Mouse (Mus musculus) hindbrain, embryonic 14.5 days (tissue): Measurements from ENCODE around the gene Crat. TPM values are rescaled to one million over a fixed set of nuclear protein-coding genes. Genes with fewer than 3 reads are reported as not detected.
A peak's percentile ranks its signal among the peaks of the same experiment; 100 is the strongest.

Source experiments
- ATAC-seq: fragments of 200-750 bp; cut with Nextera tagmentation; 2 replicates; pipeline ENCODE4 v1.8.0; 2017; ENCODE audit warnings: moderate number of reproducible peaks, mild to moderate bottlenecking, moderate TSS enrichment, moderate library complexity; ENCODE audit not compliant: low FRiP score
- DNase-seq: peaks from one replicate; pipeline ENCODE4 v3.0.0-alpha.2; 2015; ENCODE audit warnings: low spot score
- H3K27ac ChIP-seq: fragments of 300-500 bp; sonication (generic); 2 replicates; pipeline ENCODE4 v1.5.1; 2014; ENCODE audit warnings: mild to moderate bottlenecking, moderate library complexity
- H3K27me3 ChIP-seq: fragments of 300-500 bp; sonication (generic); 2 replicates; pipeline ENCODE4 v1.6.1; 2014; ENCODE audit warnings: mild to moderate bottlenecking, low read length, mixed read lengths; ENCODE audit not compliant: control insufficient read depth, insufficient read depth
- H3K36me3 ChIP-seq: fragments of 300-500 bp; sonication (generic); replicated peaks from 2 replicates; pipeline ENCODE4 v1.6.1; 2014; ENCODE audit not compliant: control insufficient read depth, insufficient read depth
- H3K4me1 ChIP-seq: fragments of 300-500 bp; sonication (generic); replicated peaks from 2 replicates; pipeline ENCODE4 v1.6.1; 2014; ENCODE audit warnings: antibody characterized with exemption, low read length, mixed read lengths; ENCODE audit not compliant: control insufficient read depth, insufficient read depth
- H3K4me2 ChIP-seq: fragments of 300-500 bp; sonication (generic); replicated peaks from 2 replicates; pipeline ENCODE4 v1.6.1; 2014; ENCODE audit warnings: mild to moderate bottlenecking, moderate library complexity
- H3K4me3 ChIP-seq: fragments of 300-500 bp; sonication (generic); replicated peaks from 2 replicates; pipeline ENCODE4 v1.5.1; 2014; ENCODE audit warnings: mild to moderate bottlenecking, low read length
- H3K9ac ChIP-seq: fragments of 300-500 bp; sonication (generic); 2 replicates; pipeline ENCODE4 v1.6.1; 2014
- H3K9me3 ChIP-seq: fragments of 300-500 bp; sonication (generic); 2 replicates; pipeline ENCODE4 v1.6.1; 2016; ENCODE audit warnings: low read length; ENCODE audit not compliant: control insufficient read depth
- WGBS: fragments of 180-500 bp; shearing (Covaris S2); extraction: QIAGEN DNeasy Blood & Tissue Kit; methylation state at CpG from one replicate; pipeline ENCODE4 v1.1.7; 2014; 5-methylcytosine and 5-hydroxymethylcytosine counted together
- polyA plus RNA-seq: library from polyadenylated mRNA; unstranded; fragments of >200 nt; fragmentation: Nextera tagmentation; extraction: Ambion mirVana; gene quantifications from 2 replicates; pipeline ENCODE4 v1.2.1, GENCODE M21; 2014

Gene Crat
- polyA plus RNA-seq, 1 experiment from 2014 or later: 30.3 TPM

DNA sequence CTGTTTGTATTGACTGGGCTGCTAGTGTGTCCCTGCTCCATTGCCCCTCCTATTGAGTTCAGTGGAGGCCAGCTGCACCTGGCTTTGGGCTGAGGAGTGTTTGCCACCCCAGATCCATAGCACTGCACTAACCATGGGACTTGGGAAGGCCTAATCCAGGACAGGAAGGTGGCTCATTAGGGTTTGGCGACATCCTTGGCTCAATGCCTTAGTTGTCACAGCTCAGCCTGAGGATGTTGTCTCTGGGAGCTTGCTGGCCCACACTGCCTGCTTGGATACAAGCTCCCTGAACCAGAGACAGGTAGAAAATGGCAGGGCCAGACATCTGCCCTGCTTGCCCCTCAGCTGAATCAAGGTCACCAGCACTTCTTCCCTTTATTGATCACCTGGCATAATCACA is 14.0 kb downstream of the Crat start:
- no peaks in the 10 kb centered on the region for H3K9me3 ChIP-seq
- H3K27ac ChIP-seq: no peak overlapping the region
- 73% methylated on average over 1 of the region's 1 CpGs for WGBS
- H3K4me3 ChIP-seq: no peak overlapping the region
- H3K36me3 ChIP-seq: peaks cover 80% of the 10 kb centered on the region
- H3K4me1 ChIP-seq: no peaks in the 10 kb centered on the region; the same call in 1 of the 2 replicates
- DNase-seq (no peak), ATAC-seq (no peak)
- no peak overlapping the region for H3K4me2 ChIP-seq
- H3K27me3 ChIP-seq: no peaks in the 10 kb centered on the region
- no peak overlapping the region for H3K9ac ChIP-seq

DNA sequence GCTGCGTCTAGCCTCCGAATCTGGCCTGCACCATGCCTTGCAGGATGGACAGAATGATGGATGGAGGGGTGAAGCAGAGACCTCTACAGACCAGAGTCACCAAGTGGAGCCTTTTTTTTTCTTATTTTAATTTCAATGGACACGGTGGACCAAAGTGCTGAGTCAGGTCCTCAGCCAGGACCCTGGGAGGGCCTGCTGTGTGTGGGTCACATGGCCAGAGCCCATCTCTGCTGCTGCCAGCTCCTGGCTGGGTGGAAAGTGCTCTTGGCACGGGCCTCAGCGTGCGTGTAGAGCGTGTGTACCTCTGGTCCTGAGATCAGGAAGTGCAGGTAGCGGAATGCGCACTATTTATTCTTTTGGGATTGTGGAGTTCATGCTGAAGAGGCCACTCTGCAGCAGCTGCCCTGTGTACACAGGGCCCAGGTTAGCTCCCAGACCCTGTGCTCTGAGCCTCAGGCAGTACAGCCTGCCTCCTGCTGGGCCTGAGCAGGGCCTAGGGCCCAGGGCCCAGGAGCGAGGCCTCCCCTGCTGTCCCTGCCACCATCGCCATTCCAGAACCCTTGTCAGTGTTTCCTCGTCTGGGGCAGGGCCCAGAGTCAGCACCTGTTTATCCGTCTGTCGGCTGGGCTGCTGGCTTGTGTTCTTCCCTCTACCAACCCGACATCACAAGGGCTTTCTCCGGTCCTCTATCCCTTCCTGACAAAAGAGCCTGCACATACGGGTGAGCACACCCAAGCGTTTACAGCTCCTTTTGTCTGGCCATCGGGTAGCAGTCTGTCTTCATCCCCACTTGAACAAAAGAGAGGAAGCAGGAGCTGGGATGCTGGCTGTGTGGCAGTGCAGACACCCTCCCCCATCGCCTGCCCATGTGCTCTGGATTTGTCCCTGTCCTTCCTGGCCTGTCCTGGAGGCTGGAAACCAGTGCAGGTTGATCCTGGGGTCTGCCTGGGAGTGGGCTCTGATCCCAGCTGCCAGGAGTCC is 16.1 kb downstream of the Crat start:
- no peak for DNase-seq
- Histone ChIP-seq H3K27ac (peak overlapping the region; percentile 78), H3K9me3 (no peaks in the 10 kb centered on the region), H3K27me3 (no peaks in the 10 kb centered on the region), H3K9ac (peak overlapping the region; percentile 45), H3K4me1 (no peaks in the 10 kb centered on the region; the same call in 1 of the 2 replicates), H3K4me3 (no peak overlapping the region), H3K36me3 (peaks cover 75% of the 10 kb centered on the region), H3K4me2 (no peak overlapping the region)
- WGBS: 17% methylated on average over 20 of the region's 20 CpGs
- ATAC-seq: peak; percentile 42

GRCm38 (mm10) chr2:30397986-30398512 is 17.6 kb downstream of the Crat start:
- Histone ChIP-seq H3K4me1 (peaks cover 11% of the 10 kb centered on the region), H3K4me3 (no peak overlapping the region), H3K4me2 (no peak overlapping the region), H3K27ac (no peak overlapping the region), H3K36me3 (peaks cover 66% of the 10 kb centered on the region), H3K9ac (no peak overlapping the region), H3K9me3 (no peaks in the 10 kb centered on the region), H3K27me3 (no peaks in the 10 kb centered on the region)
- ATAC-seq (no peak), DNase-seq (no peak)
- 78% methylated on average over 10 of the region's 10 CpGs for WGBS

GRCm38 (mm10) chr2:30396246-30396645 is 19.4 kb downstream of the Crat start:
- H3K27ac ChIP-seq: no peak overlapping the region
- no peak for ATAC-seq
- 92% methylated on average over 7 of the region's 7 CpGs for WGBS
- H3K27me3 ChIP-seq: no peaks in the 10 kb centered on the region
- H3K9me3 ChIP-seq: no peaks in the 10 kb centered on the region
- H3K4me2 ChIP-seq: no peak overlapping the region
- no peak overlapping the region for H3K9ac ChIP-seq
- H3K36me3 ChIP-seq: peaks cover 53% of the 10 kb centered on the region
- no peak overlapping the region for H3K4me3 ChIP-seq
- H3K4me1 ChIP-seq: peaks cover 12% of the 10 kb centered on the region
- DNase-seq: no peak

DNA sequence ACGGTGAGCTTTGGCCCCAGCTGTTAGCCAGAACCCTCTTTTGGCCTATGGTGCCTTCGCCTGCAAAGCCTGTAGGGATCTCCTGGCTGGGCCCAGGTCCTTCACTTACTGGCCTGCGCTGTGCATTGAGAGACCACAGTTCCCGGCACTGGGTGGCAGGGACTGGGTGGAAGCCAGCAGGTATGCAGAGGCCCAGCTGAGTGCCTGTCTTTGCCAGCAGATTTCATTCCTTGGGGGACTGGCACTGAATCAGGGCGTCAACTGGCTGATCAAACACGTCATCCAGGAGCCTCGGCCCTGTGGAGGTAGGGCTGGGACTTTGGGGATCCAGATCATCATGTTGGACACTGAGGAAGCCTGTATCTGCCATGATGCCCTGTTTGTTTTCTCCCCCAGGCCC is 19.9 kb downstream of the Crat start:
- H3K4me3 ChIP-seq: no peak overlapping the region
- H3K36me3 ChIP-seq: peaks cover 53% of the 10 kb centered on the region
- WGBS: 95% methylated on average over 7 of the region's 7 CpGs
- no peak overlapping the region for H3K9ac ChIP-seq
- no peak overlapping the region for H3K27ac ChIP-seq
- H3K9me3 ChIP-seq: no peaks in the 10 kb centered on the region
- ATAC-seq (no peak), DNase-seq (no peak)
- H3K4me1 ChIP-seq: peaks cover 12% of the 10 kb centered on the region
- no peaks in the 10 kb centered on the region for H3K27me3 ChIP-seq
- no peak overlapping the region for H3K4me2 ChIP-seq

- Histone ChIP-seq H3K9me3 (no peaks in the 10 kb centered on the region), H3K4me3 (peak overlapping the region; percentile 83)
- no peak for ATAC-seq
Observed at GRCm38 (mm10) chr2:30393370-30393656, 22.3 kb downstream of the Crat start.

DNA sequence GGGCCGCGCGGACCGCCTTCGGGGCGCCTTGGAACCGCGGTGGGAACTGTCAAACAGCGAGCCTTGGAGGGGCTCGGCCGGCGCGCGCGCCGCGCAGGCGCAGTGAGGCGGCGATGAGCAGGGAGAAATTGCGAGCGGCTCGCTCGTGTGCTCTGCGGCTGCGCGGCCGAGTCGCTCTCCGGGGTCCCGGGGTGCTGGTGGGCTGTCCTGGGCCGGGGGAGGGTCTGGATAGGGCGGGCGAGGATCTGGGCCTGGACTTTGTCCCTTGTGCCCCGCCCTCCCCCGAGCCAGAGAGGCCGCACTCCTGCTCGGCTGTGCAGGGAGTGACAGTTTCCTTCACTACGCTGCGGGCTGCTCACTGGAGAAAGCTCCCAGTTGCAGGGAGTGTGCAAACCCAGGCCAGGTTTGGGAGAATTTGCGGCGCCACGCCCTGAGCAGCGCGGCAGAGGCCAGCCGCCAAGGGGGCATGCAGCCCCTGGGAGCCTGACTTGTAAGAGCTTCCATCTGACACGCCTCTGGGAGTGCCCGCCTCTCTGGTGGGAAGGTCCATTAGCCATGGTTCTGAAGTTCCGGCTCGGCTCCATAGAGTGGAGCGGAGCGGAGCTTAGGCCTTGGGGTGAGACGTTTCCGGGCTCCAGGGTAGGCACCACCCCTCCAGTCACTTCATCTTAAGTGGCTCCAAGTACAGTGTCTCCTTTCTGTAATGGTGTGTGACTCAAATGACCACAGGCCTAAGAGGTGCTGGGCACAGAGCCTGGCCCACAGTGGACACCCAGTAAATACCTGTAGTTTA is 22.8 kb downstream of the Crat start:
- DNase-seq: peak; percentile 89
- peak; percentile 79 for ATAC-seq
- Histone ChIP-seq H3K4me3 (peak overlapping the region; percentile 83), H3K9me3 (no peaks in the 10 kb centered on the region), H3K9ac (peak overlapping the region; percentile 84), H3K36me3 (peaks cover 32% of the 10 kb centered on the region), H3K27me3 (no peaks in the 10 kb centered on the region), H3K4me2 (peak overlapping the region; percentile 76), H3K4me1 (peaks cover 12% of the 10 kb centered on the region), H3K27ac (peak overlapping the region; percentile 92)
- WGBS: under 1% methylated on average over 47 of the region's 54 CpGs

More at GRCm38 (mm10) chr2:30393370-30393656, 22.3 kb downstream of the Crat start:
- Histone ChIP-seq H3K9ac (peak overlapping the region; percentile 84), H3K4me2 (peak overlapping the region; percentile 76), H3K27ac (peak overlapping the region; percentile 92; the same call in 1 of the 2 replicates), H3K36me3 (peaks cover 38% of the 10 kb centered on the region), H3K27me3 (no peaks in the 10 kb centered on the region), H3K4me1 (peaks cover 12% of the 10 kb centered on the region)
- no peak for DNase-seq
- WGBS: 83% methylated on average over 1 of the region's 1 CpGs

DNA sequence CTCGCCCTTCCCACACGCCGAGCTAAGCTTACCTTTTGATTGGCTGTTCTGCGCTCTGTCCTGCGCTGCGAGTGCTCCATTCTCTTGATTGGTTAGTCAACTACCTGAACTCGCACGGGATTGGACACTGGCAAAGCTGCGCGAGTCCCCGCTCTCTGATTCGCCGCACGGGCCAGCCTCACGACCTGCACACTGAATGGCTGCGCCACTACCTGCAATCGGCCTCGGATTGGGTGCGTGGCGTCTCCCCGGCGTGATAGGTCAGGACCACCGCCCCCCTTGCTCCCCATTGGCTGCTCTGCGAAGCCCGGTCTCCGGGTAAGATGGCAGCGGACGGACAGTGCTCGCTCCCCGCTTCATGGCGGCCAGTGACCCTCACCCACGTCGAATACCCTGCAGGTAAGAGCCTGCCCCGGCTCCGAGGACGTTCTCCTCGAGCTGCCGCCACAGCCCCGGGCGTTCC is 23.5 kb downstream of the Crat start, which contains the start of gene Dolpp1:
Gene Dolpp1 (plus strand): TSS at position 141 of the 463 bp plus-strand sequence.
- Histone ChIP-seq H3K9me3 (no peaks in the 10 kb centered on the region), H3K4me1 (peaks cover 12% of the 10 kb centered on the region), H3K36me3 (peaks cover 26% of the 10 kb centered on the region), H3K9ac (peak within 1 kb of the TSS; percentile 84), H3K27ac (peak within 1 kb of the TSS; percentile 92), H3K4me3 (peak within 1 kb of the TSS; percentile 83), H3K4me2 (peak within 1 kb of the TSS; percentile 76), H3K27me3 (no peaks in the 10 kb centered on the region)
- DNase-seq (peak; percentile 96), ATAC-seq (peak; percentile 99)
- under 1% methylated on average over 40 of the region's 40 CpGs for WGBS

- no peak for ATAC-seq
- H3K9ac ChIP-seq: no peak overlapping the region
Observed at GRCm38 (mm10) chr2:30389000-30389399, 26.6 kb downstream of the Crat start.

More at GRCm38 (mm10) chr2:30389000-30389399, 26.6 kb downstream of the Crat start:
- peaks cover 11% of the 10 kb centered on the region for H3K4me1 ChIP-seq
- no peaks in the 10 kb centered on the region for H3K9me3 ChIP-seq
- no peak overlapping the region for H3K4me3 ChIP-seq
- no peak overlapping the region for H3K4me2 ChIP-seq
- no peak for DNase-seq
- H3K36me3 ChIP-seq: peaks cover 5% of the 10 kb centered on the region; the same call in 1 of the 2 replicates
- no peaks in the 10 kb centered on the region for H3K27me3 ChIP-seq
- 94% methylated on average over 2 of the region's 2 CpGs for WGBS
- no peak overlapping the region for H3K27ac ChIP-seq
